Mouse (Mus musculus) embryonic facial prominence, embryonic 13.5 days (tissue): ENCODE measurements around the gene Nqo2. TPM values are rescaled to one million over a fixed set of nuclear protein-coding genes. Genes with fewer than 3 reads are reported as not detected.
"Not testable (repeated sequence)": the region's sequence is repeated elsewhere in the genome, so short reads cannot be mapped to it uniquely, and the experiment has no call there.

Source experiments
- ATAC-seq: fragments of 200-750 bp; cut with Nextera tagmentation; 2 replicates; pipeline ENCODE4 v1.8.0; 2017; ENCODE audit warnings: low read depth; ENCODE audit not compliant: insufficient number of reproducible peaks, insufficient read depth, low FRiP score, low TSS enrichment
- H3K27ac ChIP-seq: fragments of 300-500 bp; sonication (generic); 2 replicates; pipeline ENCODE4 v1.5.1; 2015; ENCODE audit warnings: moderate library complexity, mild to moderate bottlenecking, inconsistent platforms
- H3K27me3 ChIP-seq: fragments of 300-500 bp; sonication (generic); 2 replicates; pipeline ENCODE4 v1.6.1; 2015; ENCODE audit warnings: mild to moderate bottlenecking, inconsistent platforms
- H3K36me3 ChIP-seq: fragments of 300-500 bp; sonication (generic); 2 replicates; pipeline ENCODE4 v1.6.1; 2015; ENCODE audit warnings: mild to moderate bottlenecking, inconsistent platforms
- H3K4me1 ChIP-seq: fragments of 300-500 bp; sonication (generic); 2 replicates; pipeline ENCODE4 v1.6.1; 2015; ENCODE audit warnings: inconsistent platforms
- H3K4me2 ChIP-seq: fragments of 300-500 bp; sonication (generic); 2 replicates; pipeline ENCODE4 v1.6.1; 2015; ENCODE audit warnings: moderate library complexity, mild to moderate bottlenecking, inconsistent platforms
- H3K4me3 ChIP-seq: fragments of 300-500 bp; sonication (generic); 2 replicates; pipeline ENCODE4 v1.5.1; 2015; ENCODE audit warnings: mild to moderate bottlenecking, inconsistent platforms
- H3K9ac ChIP-seq: fragments of 300-500 bp; sonication (generic); 2 replicates; pipeline ENCODE4 v1.6.1; 2015; ENCODE audit warnings: mild to moderate bottlenecking, inconsistent platforms
- H3K9me3 ChIP-seq: fragments of 300-500 bp; sonication (generic); 2 replicates; pipeline ENCODE4 v1.6.1; 2016; ENCODE audit warnings: inconsistent platforms
- WGBS: fragments of 180-500 bp; shearing (Covaris S2); methylation state at CpG from one replicate; pipeline ENCODE4 v1.1.7; 2015; ENCODE audit warnings: mixed read lengths; 5-methylcytosine and 5-hydroxymethylcytosine counted together
- polyA plus RNA-seq: library from polyadenylated mRNA; unstranded; fragments of >200 nt; fragmentation: Nextera tagmentation; extraction: Ambion mirVana; gene quantifications from 2 replicates; pipeline ENCODE4 v1.2.1, GENCODE M21; 2015

The Nqo2 gene
- 13.0 and 14.0 TPM in 2 replicates for polyA plus RNA-seq

DNA sequence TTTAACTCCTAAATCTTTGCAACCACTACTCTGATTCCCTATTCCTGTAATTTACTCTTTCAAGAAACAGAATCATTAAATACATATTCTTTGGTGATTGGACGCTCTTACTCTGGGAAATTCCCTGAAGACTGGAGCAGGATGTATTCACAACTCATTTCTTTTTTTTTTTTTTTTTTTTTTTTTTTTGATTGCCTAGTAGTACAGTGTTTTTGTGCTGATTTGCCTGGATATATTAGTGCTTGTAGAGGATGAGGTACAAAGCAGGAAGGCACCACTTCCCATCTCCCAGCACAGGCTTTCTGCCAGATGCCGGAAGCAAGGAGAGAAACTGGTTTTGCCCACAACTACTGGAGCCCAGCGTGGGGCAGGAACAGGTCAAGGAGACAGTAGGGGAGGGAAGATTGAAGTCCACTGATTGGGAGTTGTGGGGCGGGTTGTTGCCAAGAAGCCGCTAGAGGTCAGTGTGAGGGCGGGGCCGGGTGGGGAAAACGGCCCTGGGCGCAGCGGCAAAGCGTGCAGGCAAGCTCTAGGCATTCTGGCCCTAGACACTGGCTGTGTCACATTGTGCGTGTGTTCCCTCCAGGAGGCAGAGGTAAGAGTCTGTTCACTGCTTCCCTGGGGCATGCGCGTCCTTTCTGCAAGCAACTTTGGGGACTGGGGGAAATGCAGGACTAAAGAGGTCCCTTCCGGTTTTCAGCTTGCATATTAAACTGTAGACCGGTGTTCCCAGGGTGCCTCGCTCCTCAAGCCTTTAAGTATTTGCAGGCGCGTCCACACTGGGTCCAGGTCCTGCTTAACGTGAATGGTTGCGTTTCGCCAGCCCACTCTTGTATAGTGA, at the start of gene Nqo2:
Nqo2 (plus strand) TSS at position 482 of the 841 bp plus-strand sequence.
- Histone ChIP-seq H3K4me3 (peak within 1 kb of the TSS; percentile 60), H3K27me3 (no peaks in the 10 kb centered on the region), H3K27ac (peak within 1 kb of the TSS; percentile 90), H3K4me2 (peak within 1 kb of the TSS; percentile 72), H3K36me3 (no peaks in the 10 kb centered on the region), H3K9me3 (no peaks in the 10 kb centered on the region), H3K9ac (peak within 1 kb of the TSS; percentile 74), H3K4me1 (peaks cover 8% of the 10 kb centered on the region)
- 3% methylated on average over 22 of the region's 22 CpGs for WGBS
- peak; percentile 73 for ATAC-seq

DNA sequence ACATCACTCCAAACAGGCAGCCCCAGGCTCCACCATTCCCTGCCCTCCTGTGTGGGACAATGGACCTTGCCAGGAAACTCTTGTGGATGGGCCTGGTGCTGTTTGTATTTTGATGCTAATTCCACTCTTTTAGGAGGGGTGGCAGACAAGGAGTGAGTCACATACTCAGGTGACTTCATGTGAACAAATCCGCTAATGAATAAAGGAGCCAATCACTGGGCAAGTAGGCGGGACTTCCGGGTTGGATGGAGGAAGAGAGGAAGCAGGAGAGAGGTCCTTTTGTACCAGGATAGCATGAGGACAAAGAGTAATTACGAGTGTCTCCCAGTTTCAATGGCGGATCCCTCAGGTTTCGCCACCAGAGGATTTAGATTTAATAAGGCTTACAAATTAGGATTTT, 43.4 kb upstream of the Nqo2 start:
- Histone ChIP-seq H3K4me1 (no peaks in the 10 kb centered on the region), H3K27me3 (no peaks in the 10 kb centered on the region), H3K9ac (no peak overlapping the region), H3K4me3 (no peak overlapping the region), H3K4me2 (no peak overlapping the region), H3K9me3 (no peaks in the 10 kb centered on the region), H3K27ac (no peak overlapping the region), H3K36me3 (peaks cover 74% of the 10 kb centered on the region)
- ATAC-seq = no peak
- WGBS = 94% methylated on average over 6 of the region's 6 CpGs

DNA sequence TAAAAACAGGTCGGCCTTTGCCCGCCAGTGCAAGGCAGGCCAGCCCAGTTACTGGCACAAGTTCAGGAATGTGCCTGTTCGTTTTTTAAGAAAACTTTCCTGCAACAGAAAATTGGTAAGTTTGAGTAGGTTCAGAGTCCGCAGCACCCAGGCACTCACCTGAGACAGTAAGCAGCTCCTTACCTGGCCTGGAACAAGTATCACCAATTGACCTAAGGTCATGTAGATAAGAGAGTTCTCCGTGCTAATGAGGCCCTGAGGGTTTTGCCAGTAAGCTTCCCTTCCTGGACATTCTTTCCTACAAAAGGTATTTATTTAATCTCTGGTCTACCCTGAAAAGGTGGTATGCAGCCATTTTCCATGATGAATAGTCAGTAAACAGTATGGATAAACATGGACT, 42.8 kb upstream of the Nqo2 start:
- Histone ChIP-seq H3K27me3 (no peaks in the 10 kb centered on the region), H3K36me3 (peaks cover 73% of the 10 kb centered on the region), H3K4me3 (no peak overlapping the region), H3K9ac (no peak overlapping the region), H3K27ac (no peak overlapping the region), H3K9me3 (no peaks in the 10 kb centered on the region), H3K4me1 (no peaks in the 10 kb centered on the region), H3K4me2 (no peak overlapping the region)
- ATAC-seq = no peak
- WGBS = 85% methylated on average over 5 of the region's 5 CpGs

DNA sequence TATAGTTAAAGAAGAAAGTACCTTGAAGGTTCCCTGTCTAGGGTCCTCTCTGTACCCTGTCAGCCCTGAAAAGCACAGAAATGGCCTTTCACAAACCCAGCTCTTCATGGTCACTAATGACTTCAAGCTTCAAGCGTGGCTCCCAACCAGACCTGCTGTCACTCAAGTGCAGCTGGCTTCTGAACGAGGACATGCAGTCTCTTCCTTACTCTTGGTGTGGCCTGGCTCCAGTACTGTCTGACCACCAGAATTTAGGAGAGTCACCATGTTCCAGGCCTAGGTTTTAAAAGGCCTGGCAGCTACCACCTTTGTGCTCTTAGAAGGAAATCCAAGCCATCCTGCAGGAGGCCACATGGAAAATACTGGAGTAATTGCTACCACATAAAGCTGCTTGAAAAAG, 34.2 kb upstream of the Nqo2 start:
- ATAC-seq = no peak

DNA sequence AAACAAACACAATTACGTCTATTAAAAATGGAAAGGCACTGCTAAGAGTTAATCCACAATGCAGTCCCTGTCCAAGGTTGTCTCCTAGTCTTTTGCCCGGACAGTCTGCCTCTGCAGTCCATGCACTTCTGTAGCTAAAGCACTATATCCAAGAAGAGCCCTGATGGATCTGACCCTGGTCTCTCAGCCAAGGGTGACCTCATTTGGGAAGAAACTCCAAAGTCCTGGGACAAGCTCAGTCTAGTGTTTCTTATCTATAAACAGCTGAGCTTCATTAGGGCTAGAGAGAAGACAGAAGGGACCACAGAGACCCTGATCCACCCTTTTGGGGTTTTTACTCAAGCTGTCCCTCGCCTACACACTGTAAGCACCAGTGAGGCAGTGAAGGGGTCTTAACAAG, 33.6 kb upstream of the Nqo2 start:
- no peak overlapping the region for H3K9ac ChIP-seq
- H3K27me3 ChIP-seq = no peaks in the 10 kb centered on the region
- H3K36me3 ChIP-seq = peaks cover 27% of the 10 kb centered on the region
- H3K4me1 ChIP-seq = peaks cover 9% of the 10 kb centered on the region
- H3K27ac ChIP-seq = no peak overlapping the region
- H3K4me2 ChIP-seq = no peak overlapping the region
- no peak overlapping the region for H3K4me3 ChIP-seq
- no peak for ATAC-seq
- H3K9me3 ChIP-seq = no peaks in the 10 kb centered on the region
- 86% methylated on average over 3 of the region's 3 CpGs for WGBS

More for the DNA sequence above, 34.2 kb upstream of the Nqo2 start:
- H3K4me1 ChIP-seq = peaks cover 7% of the 10 kb centered on the region
- H3K4me2 ChIP-seq = no peak overlapping the region
- peaks cover 29% of the 10 kb centered on the region for H3K36me3 ChIP-seq
- no peaks in the 10 kb centered on the region for H3K9me3 ChIP-seq
- 74% methylated on average over 2 of the region's 2 CpGs for WGBS
- H3K9ac ChIP-seq = no peak overlapping the region
- no peak overlapping the region for H3K4me3 ChIP-seq
- no peak overlapping the region for H3K27ac ChIP-seq
- H3K27me3 ChIP-seq = no peaks in the 10 kb centered on the region

DNA sequence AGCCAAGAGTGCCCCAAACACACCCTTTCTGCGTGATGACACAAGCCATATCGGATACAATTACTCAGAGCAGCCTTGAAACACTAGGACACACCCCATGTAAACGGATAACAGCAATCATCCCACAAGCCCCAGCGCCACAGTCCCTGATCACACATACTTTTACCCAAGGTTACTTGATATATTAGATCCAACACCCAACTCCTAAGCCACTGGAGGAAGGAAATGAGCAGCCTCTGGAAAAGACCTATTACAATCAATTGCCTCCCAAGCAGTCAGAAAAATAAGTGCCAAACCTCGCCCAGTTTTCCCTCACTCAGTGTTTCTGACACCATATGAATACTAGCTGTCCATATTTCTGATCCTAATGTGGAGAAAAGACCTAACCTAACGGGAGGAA, 29.7 kb upstream of the Nqo2 start:
- Histone ChIP-seq H3K4me1 (peaks cover 14% of the 10 kb centered on the region), H3K27ac (no peak overlapping the region), H3K9me3 (no peaks in the 10 kb centered on the region), H3K36me3 (peaks cover 12% of the 10 kb centered on the region), H3K4me3 (peak overlapping the region; percentile 74), H3K27me3 (no peaks in the 10 kb centered on the region), H3K4me2 (peak overlapping the region; percentile 89), H3K9ac (peak overlapping the region; percentile 89; the same call in 1 of the 2 replicates)
- 58% methylated on average over 6 of the region's 6 CpGs for WGBS
- ATAC-seq = no peak

DNA sequence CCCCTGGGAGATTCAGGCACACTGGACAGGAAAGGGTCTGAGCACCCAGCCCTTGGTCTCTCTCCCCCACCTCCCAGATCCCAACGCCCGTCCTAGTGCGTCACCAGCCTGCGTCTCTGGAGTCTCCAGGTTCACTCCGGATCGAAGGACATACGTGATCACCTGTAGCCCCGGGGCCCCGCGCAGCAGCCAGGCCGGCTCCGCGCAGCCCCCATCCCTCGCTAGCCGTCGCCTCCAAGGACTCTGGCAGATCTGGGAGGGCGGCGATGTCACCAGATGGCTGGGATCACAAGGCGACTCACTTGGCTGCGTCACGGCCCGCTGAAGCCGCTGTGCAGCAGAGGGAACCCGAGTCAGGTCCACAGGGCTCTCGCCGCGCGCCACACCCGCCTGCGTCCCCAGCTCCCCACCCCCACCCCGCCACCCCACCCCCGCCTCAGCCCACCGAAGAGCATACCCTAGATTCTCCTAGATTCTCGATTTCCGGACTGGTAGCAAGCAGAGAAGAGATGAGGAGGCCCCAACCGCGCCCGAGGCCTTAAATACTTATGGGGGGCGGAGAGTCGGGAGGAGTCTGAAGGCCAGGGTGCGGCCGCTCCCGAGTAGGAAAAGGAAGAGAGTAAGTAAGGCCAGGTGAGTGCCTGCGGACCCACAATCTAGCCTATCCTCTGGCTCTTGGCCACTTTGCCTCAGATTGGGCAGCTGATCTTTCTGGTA, 28.9 kb upstream of the Nqo2 start:
- H3K36me3 ChIP-seq = peaks cover 4% of the 10 kb centered on the region; the same call in 1 of the 2 replicates
- H3K9me3 ChIP-seq = no peaks in the 10 kb centered on the region
- H3K27me3 ChIP-seq = no peaks in the 10 kb centered on the region
- WGBS = under 1% methylated on average over 44 of the region's 44 CpGs
- H3K9ac ChIP-seq = peak overlapping the region; percentile 89
- peak overlapping the region; percentile 89 for H3K4me2 ChIP-seq
- ATAC-seq = peak; percentile 62
- H3K4me1 ChIP-seq = peaks cover 14% of the 10 kb centered on the region
- H3K4me3 ChIP-seq = peak overlapping the region; percentile 74
- no peak overlapping the region for H3K27ac ChIP-seq

DNA sequence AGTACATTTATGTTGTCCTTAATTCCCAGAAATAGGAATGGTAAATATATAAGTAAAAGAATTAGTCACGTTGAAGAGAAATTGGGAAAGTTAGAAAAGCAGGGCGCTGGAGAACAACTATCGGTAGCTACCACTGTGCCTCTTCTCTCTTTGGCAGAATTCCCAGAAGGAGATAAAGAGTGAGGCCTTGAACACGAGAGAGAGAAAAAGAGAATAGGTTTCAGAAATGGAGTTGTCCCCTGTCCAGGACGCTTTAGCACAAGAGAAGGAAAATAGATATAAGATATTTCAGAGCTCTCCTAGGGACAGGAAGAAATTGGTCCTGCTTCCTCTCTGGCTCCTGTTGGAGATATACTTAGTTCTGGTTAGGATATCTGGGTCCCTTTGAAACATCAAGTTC, 27.3 kb upstream of the Nqo2 start:
- Histone ChIP-seq H3K4me1 (peaks cover 14% of the 10 kb centered on the region), H3K27me3 (no peaks in the 10 kb centered on the region), H3K9ac (no peak overlapping the region), H3K4me3 (no peak overlapping the region), H3K9me3 (no peaks in the 10 kb centered on the region), H3K4me2 (no peak overlapping the region), H3K27ac (no peak overlapping the region), H3K36me3 (no peaks in the 10 kb centered on the region)
- ATAC-seq = no peak
- WGBS = 77% methylated on average over 5 of the region's 5 CpGs

DNA sequence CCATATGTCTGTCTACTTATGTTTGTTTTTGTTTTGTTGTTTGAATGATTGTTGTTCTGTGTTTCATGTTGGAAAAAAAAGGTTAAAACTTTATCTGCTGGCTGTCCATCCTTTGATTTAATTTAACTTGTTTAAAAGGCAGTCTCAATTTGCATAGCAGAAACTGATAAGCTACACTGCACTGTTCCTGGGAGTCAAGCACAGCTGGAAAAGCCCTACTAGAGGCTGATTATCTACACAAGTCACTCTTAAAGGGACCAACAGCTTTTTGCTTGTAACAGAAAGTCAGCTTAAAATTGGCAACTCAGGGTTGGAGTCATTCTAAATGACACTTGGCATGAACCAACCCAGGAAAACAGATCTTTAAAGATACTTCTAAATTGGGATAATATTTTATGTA, 26.9 kb upstream of the Nqo2 start:
- not testable (repeated sequence) for H3K9me3 ChIP-seq, H3K27me3 ChIP-seq, H3K9ac ChIP-seq, H3K36me3 ChIP-seq, H3K4me2 ChIP-seq, H3K4me3 ChIP-seq, H3K27ac ChIP-seq, ATAC-seq
- H3K4me1 ChIP-seq = peaks cover 14% of the 10 kb centered on the region

DNA sequence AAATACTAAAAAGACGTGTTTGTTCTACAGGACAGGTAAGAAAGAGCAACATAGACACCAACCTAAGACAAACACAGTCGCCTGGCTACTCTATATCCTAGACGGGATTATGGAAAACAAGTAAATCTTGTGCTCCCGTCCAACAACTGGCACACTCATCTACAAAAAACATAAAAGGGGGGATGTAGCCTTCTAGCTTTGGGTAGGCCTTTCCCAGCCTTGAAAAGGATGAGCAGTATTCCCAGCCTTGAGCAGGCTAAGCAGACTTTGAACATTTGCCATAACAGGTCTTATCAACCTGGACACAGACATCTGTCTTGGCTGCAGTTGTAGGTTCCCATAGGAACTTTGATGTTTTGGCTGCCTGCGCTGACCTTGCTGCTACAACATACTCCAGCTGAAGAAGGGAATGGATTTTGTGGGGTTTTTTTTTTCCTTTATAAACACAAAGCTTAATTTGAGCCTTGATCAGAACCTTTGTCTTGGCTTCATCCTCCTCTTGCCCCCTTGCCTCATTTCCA, 23.1 kb upstream of the Nqo2 start:
- Histone ChIP-seq H3K27ac (no peak overlapping the region), H3K36me3 (no peaks in the 10 kb centered on the region), H3K4me3 (no peak overlapping the region), H3K4me2 (no peak overlapping the region), H3K9me3 (no peaks in the 10 kb centered on the region), H3K4me1 (0 out of 2 replicates have a peak, but pooled peaks cover 1% of the 10 kb centered on the region), H3K9ac (no peak overlapping the region), H3K27me3 (no peaks in the 10 kb centered on the region)
- WGBS = 86% methylated on average over 5 of the region's 5 CpGs
- no peak for ATAC-seq

DNA sequence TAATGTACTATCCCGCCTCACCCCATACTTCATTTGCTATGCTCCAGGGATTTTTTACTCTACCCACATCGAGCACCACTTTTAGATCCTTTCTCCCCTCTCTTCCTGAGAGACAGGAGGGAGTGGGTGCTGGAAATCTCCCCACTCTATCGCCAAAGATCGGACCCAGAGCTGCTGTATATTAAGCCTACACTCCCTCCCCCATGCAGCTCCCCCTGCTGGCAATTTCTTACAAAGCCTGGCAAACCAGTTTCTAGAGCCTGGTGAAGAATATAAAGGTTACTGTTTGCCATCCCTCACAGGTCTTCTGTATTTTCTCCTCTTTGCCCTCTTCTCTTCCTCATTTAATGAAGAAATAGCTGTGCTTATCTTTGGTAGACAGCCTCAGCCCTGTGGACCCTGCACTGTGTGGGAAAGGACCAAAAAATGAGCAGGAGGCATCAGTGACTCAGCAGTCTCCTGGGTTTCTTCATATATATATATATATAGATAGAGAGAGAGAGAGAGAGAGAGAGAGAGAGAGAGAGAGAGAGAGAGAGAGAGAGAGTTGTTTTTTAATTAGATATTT, 22.2 kb upstream of the Nqo2 start:
- Histone ChIP-seq H3K27me3 (no peaks in the 10 kb centered on the region), H3K9me3 (no peaks in the 10 kb centered on the region), H3K4me3 (no peak overlapping the region), H3K9ac (no peak overlapping the region), H3K27ac (no peak overlapping the region), H3K4me2 (no peak overlapping the region), H3K36me3 (no peaks in the 10 kb centered on the region), H3K4me1 (no peaks in the 10 kb centered on the region)
- 44% methylated on average over 4 of the region's 4 CpGs for WGBS
- no peak for ATAC-seq
